Mouse (Mus musculus) limb, embryonic 11.5 days (tissue): ENCODE measurements around the gene Khdrbs1. TPM values are rescaled to one million over a fixed set of nuclear protein-coding genes. Genes with fewer than 3 reads are reported as not detected.
"Not testable (repeated sequence)": the region's sequence is repeated elsewhere in the genome, so short reads cannot be mapped to it uniquely, and the experiment has no call there.

ENCODE experiments used
- ATAC-seq: fragments of 200-750 bp; cut with Nextera tagmentation; 2 replicates; pipeline ENCODE4 v1.8.0; 2017; ENCODE audit warnings: low read depth; ENCODE audit not compliant: insufficient number of reproducible peaks, low FRiP score, low TSS enrichment
- DNase-seq: peaks from one replicate; pipeline ENCODE4 v3.0.0-alpha.2; 2015; ENCODE audit warnings: low spot score
- H3K27ac ChIP-seq: fragments of 300-500 bp; sonication (generic); replicated peaks from 2 replicates; pipeline ENCODE4 v1.5.1; 2014; ENCODE audit warnings: low read depth, mild to moderate bottlenecking, low read length
- H3K27me3 ChIP-seq: fragments of 300-500 bp; sonication (generic); 2 replicates; pipeline ENCODE4 v1.6.1; 2014; ENCODE audit warnings: mild to moderate bottlenecking, low read length, mixed read lengths; ENCODE audit not compliant: control insufficient read depth, insufficient read depth
- H3K36me3 ChIP-seq: fragments of 300-500 bp; sonication (generic); 2 replicates; pipeline ENCODE4 v1.6.1; 2014; ENCODE audit warnings: mild to moderate bottlenecking, low read length, moderate library complexity, mixed read lengths; ENCODE audit not compliant: control insufficient read depth, insufficient read depth
- H3K4me1 ChIP-seq: fragments of 300-500 bp; sonication (generic); 2 replicates; pipeline ENCODE4 v1.6.1; 2014; ENCODE audit warnings: low read length, mixed read lengths; ENCODE audit not compliant: control insufficient read depth, insufficient read depth
- H3K4me2 ChIP-seq: fragments of 300-500 bp; sonication (generic); 2 replicates; pipeline ENCODE4 v1.6.1; 2014; ENCODE audit warnings: low read depth, mild to moderate bottlenecking, moderate library complexity; ENCODE audit not compliant: severe bottlenecking
- H3K4me3 ChIP-seq: fragments of 300-500 bp; sonication (generic); 2 replicates; pipeline ENCODE4 v1.5.1; 2014; ENCODE audit warnings: low read depth, low read length
- H3K9ac ChIP-seq: fragments of 300-500 bp; sonication (generic); 2 replicates; pipeline ENCODE4 v1.6.1; 2014; ENCODE audit warnings: mild to moderate bottlenecking, low read length
- H3K9me3 ChIP-seq: fragments of 300-500 bp; sonication (generic); 2 replicates; pipeline ENCODE4 v1.6.1; 2016; ENCODE audit warnings: low read length; ENCODE audit not compliant: control insufficient read depth
- WGBS: fragments of 180-500 bp; shearing (Covaris S2); extraction: QIAGEN DNeasy Blood & Tissue Kit; methylation state at CpG from one replicate; pipeline ENCODE4 v1.1.7; 2014; 5-methylcytosine and 5-hydroxymethylcytosine counted together
- polyA plus RNA-seq: library from polyadenylated mRNA; unstranded; fragments of >200 nt; fragmentation: Nextera tagmentation; extraction: Ambion mirVana; gene quantifications from 2 replicates; pipeline ENCODE4 v1.2.1, GENCODE M21; 2014

Khdrbs1 gene
- polyA plus RNA-seq, 1 experiment from 2014 or later: 162 TPM

DNA sequence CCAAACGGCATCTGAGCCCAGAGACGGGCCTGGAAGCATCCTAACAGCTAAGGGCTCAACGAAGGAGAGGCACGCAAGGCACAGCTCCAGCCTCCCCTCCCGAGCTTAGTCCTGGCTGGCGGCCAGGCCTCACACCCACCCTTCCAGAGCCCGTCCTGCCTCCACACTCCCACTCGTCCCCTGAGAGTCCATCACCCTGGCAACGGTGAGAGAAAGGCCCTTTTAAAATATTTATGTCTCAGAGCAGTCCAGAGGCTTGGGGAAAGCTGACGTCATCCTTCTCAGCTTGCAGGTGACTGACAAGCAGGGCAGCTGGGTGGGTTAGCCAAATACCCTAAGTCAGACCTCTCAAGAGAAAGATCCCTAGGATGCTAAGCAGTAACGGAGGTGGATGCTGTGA, 39.6 kb downstream of the Khdrbs1 start:
- Histone ChIP-seq H3K4me1 (0 out of 2 replicates have a peak, but pooled peaks cover 2% of the 10 kb centered on the region), H3K27ac (peak overlapping the region; percentile 49), H3K9me3 (no peaks in the 10 kb centered on the region), H3K4me3 (no peak overlapping the region), H3K9ac (no peak overlapping the region), H3K36me3 (peaks cover 19% of the 10 kb centered on the region), H3K4me2 (no peak overlapping the region), H3K27me3 (no peaks in the 10 kb centered on the region)
- DNase-seq (peak; percentile 67), ATAC-seq (peak; percentile 66; the same call in 1 of the 2 replicates)
- WGBS: 46% methylated on average over 11 of the region's 11 CpGs

DNA sequence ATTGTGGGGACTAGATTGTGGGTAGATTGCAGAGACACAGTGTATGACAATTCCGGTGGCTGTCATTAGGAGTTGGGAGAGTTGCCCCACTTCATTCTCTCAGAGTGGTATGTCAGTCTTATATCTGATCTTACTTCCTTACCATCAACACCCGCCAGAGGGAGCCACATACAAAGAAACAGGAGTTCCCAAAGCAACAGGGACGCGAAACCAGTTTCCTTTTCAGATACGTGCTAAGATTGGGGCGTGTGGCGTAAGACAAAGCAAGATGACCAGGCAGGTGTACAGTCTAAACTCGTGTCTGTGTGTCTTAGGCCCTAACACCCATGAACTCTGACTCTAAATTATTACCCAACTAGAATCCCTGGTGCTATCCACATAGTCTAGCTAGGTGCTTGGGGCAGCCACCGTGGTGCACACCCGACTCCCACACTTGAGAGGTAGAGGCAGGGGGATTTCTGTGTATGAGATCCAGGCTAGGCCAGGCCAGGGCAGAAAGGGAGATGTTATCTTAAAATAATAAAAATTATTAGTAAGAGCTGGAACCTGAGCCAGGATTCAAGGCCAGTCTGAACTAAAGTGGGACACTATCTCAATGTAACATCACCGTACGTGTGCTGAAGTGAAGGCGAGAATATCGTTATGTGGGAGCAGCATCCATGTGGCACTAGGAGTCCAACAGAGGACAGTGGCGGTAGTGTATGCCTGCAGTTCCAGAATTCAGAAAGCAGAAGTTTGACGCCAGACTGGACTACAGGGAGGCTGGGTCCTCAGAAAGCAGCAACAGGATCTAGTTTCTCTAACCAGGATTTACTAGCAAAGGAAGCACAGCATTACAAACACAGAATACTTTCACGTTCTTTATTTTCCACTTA, 40.4 kb downstream of the Khdrbs1 start:
- no peaks in the 10 kb centered on the region for H3K9me3 ChIP-seq
- ATAC-seq (no peak), DNase-seq (peak; percentile 88)
- H3K4me3 ChIP-seq: no peak overlapping the region
- no peaks in the 10 kb centered on the region for H3K27me3 ChIP-seq
- peak overlapping the region; percentile 49 for H3K27ac ChIP-seq
- no peak overlapping the region for H3K4me2 ChIP-seq
- no peak overlapping the region for H3K9ac ChIP-seq
- 0 out of 2 replicates have a peak, but pooled peaks cover 4% of the 10 kb centered on the region for H3K4me1 ChIP-seq
- H3K36me3 ChIP-seq: peaks cover 19% of the 10 kb centered on the region
- 63% methylated on average over 17 of the region's 17 CpGs for WGBS

DNA sequence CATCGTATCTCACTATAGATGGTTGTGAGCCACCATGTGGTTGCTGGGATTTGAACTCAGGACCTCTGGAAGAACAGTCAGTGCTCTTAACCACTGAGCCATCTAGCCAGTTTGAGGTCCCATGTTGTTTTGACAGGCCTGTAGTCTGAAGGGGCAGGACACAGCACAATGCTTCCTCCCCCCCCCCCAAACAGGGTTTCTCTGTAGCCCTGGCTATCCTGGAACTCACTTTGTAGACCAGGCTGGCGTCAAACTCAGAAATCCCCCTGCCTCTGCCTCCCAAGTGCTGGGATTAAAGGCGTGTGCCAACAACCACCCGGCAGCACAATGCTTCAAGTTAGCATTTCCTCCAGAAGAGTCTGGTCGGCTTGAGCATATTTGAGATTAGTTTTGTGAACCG, 41.4 kb downstream of the Khdrbs1 start:
- DNase-seq, H3K9me3 ChIP-seq, ATAC-seq, H3K27me3 ChIP-seq, H3K4me1 ChIP-seq, H3K4me2 ChIP-seq, H3K27ac ChIP-seq, H3K4me3 ChIP-seq, H3K9ac ChIP-seq: not testable (repeated sequence)
- WGBS: 92% methylated on average over 6 of the region's 6 CpGs
- H3K36me3 ChIP-seq: peaks cover 19% of the 10 kb centered on the region

DNA sequence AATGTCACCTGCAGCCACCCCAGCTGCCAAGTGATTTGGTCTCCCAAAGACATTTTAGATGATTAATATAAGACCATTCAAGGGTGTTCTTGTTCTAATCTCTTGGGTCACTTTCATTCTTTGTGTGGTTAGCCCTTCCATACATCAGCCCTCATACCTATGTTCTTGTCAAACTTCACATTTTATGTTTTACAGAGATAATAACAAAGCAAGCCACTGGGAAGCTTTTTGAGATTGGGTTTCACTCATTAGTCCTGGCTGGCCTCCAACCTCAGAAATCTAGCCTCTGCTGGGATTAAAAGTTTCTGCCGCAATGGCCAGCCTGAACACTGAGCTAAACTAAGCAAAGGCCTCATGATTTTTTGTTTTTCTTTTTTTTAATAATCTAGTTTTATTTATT, 41.9 kb downstream of the Khdrbs1 start:
- ATAC-seq: no peak
- Histone ChIP-seq H3K36me3 (peaks cover 17% of the 10 kb centered on the region), H3K27ac (no peak overlapping the region), H3K4me1 (peaks cover 10% of the 10 kb centered on the region), H3K4me2 (no peak overlapping the region), H3K27me3 (no peaks in the 10 kb centered on the region), H3K4me3 (no peak overlapping the region), H3K9me3 (no peaks in the 10 kb centered on the region), H3K9ac (no peak overlapping the region)
- 87% methylated on average over 1 of the region's 1 CpGs for WGBS
- DNase-seq: no peak

DNA sequence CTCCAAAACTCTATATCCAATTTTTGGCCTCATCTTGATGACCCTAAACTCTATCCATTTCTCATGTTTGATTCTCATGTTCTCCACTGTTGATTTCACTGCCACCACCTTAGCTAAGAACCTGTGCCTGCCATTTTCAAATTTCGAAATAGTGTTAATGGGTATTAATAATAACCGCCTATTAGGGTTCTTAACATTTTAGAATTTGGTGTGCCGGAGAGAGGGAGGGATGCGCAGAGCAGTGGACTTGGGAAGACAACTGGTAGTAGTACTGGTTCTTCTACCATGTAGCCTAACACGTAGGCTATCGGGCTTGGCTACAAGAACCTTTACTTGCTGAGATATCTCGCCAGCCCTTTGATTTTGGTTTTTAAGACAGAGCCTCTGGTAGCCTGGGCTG, 44.9 kb downstream of the Khdrbs1 start:
- peaks cover 4% of the 10 kb centered on the region for H3K36me3 ChIP-seq
- WGBS: 88% methylated on average over 7 of the region's 7 CpGs
- ATAC-seq (no peak), DNase-seq (peak; percentile 27)
- H3K27me3 ChIP-seq: no peaks in the 10 kb centered on the region
- peak overlapping the region; percentile 66 for H3K4me3 ChIP-seq
- peaks cover 10% of the 10 kb centered on the region for H3K4me1 ChIP-seq
- H3K9me3 ChIP-seq: no peaks in the 10 kb centered on the region
- H3K9ac ChIP-seq: peak overlapping the region; percentile 81
- H3K27ac ChIP-seq: peak overlapping the region; percentile 87
- H3K4me2 ChIP-seq: peak overlapping the region; percentile 55; the same call in 1 of the 2 replicates

DNA sequence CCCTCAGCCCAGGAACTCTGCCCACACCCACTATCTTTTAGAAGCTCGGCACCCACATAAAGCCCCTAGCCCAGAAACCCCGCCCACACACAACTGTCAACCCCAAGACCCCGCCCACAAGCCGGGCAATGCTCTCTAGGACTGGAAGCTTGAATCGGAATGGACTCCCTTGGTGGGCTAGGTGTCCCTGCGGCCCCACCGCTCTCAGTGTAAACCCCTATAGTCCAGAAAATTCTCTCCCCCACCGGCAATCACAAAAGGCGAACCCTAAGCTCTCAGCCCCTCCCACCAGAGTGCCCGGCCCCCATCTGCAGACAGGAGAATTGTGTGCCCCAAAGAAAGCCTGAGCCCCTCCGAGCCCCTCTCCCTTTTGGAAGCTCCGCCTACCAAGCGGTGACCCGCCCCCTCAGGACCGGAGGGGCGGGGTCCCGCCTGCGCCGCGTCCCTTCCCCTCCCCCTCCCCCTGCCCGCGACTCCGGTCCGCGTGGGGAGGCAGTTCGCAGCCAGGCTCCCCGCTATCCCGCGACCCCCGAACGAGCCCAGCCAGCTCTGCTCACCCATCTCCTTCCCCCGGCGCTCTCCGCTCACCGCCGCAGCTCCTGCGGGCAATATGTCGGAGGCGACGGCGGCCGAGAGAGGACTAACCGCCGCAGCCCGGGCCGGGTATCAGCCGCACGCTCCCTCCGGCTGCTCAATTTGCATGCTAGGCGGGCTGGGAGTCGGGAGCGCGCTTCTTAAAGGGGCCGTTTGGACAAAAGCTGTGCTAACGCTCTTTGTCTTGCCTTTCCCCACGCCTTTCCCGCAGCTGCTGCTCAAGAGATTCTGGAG, 45.7 kb downstream of the Khdrbs1 start, which contains the start of gene Tmem39b:
Gene Tmem39b (minus strand): TSS at position 681 of the 828 bp plus-strand sequence.
- peak within 1 kb of the TSS; percentile 66 for H3K4me3 ChIP-seq
- ATAC-seq (peak; percentile 84), DNase-seq (peak; percentile 96)
- H3K4me2 ChIP-seq: peak within 1 kb of the TSS; percentile 55
- peaks cover 8% of the 10 kb centered on the region for H3K4me1 ChIP-seq
- under 1% methylated on average over 38 of the region's 57 CpGs for WGBS
- no peaks in the 10 kb centered on the region for H3K27me3 ChIP-seq
- peak within 1 kb of the TSS; percentile 87 for H3K27ac ChIP-seq
- peak within 1 kb of the TSS; percentile 81 for H3K9ac ChIP-seq
- H3K9me3 ChIP-seq: no peaks in the 10 kb centered on the region
- peaks cover 7% of the 10 kb centered on the region for H3K36me3 ChIP-seq

DNA sequence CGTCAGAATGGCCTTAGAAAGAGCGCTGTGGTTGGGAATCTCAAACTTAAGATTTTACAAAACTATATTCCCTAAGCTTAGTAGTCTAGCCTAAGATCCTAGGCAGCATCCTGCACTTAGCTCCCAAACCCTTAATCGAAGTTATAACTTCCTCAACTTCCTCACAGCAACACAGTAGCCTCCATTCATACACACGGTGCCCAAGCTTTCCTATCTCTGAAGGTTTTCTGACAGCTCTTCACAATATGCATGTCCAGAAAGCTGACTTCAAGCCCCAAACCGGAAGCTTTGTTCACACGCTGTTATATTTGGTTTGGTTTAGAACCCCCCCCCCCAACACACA, 46.3 kb downstream of the Khdrbs1 start:
- DNase-seq: no peak
- H3K4me1 ChIP-seq: peaks cover 8% of the 10 kb centered on the region
- H3K4me3 ChIP-seq: peak overlapping the region; percentile 66
- H3K27ac ChIP-seq: no peak overlapping the region
- 25% methylated on average over 6 of the region's 6 CpGs for WGBS
- H3K27me3 ChIP-seq: no peaks in the 10 kb centered on the region
- H3K36me3 ChIP-seq: peaks cover 10% of the 10 kb centered on the region
- no peak overlapping the region; the same call in 1 of the 2 replicates for H3K9ac ChIP-seq
- H3K9me3 ChIP-seq: no peaks in the 10 kb centered on the region
- peak overlapping the region; percentile 55 for H3K4me2 ChIP-seq
- ATAC-seq: no peak

DNA sequence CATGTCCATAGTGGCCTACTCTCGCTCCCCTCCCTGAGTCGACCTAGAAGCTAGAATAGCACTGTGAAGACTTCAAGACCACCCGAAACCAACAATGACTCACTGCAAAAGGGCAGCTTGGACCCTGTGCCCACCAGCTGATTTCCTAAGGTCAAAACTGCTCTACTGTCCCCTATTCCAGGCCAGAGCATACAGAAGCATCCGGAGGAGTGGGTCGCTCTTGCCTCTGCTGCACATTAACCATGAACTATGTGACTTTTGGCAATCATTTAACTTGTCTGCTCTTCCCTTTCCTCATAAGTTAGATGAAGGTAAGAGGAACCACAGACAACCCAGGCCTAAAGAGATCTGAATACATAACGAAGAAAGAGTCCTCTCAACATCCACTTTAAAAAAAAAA, 57.6 kb downstream of the Khdrbs1 start:
- WGBS: 96% methylated on average over 6 of the region's 6 CpGs
- H3K9ac ChIP-seq: no peak overlapping the region
- H3K36me3 ChIP-seq: peaks cover 14% of the 10 kb centered on the region
- H3K9me3 ChIP-seq: no peaks in the 10 kb centered on the region
- no peaks in the 10 kb centered on the region for H3K4me1 ChIP-seq
- no peak overlapping the region for H3K4me3 ChIP-seq
- H3K27me3 ChIP-seq: no peaks in the 10 kb centered on the region
- ATAC-seq: no peak
- H3K27ac ChIP-seq: no peak overlapping the region
- no peak for DNase-seq
- no peak overlapping the region for H3K4me2 ChIP-seq
